31 mouse cellular contexts compared by ENCODE assay signal in the genomic region with DNA sequence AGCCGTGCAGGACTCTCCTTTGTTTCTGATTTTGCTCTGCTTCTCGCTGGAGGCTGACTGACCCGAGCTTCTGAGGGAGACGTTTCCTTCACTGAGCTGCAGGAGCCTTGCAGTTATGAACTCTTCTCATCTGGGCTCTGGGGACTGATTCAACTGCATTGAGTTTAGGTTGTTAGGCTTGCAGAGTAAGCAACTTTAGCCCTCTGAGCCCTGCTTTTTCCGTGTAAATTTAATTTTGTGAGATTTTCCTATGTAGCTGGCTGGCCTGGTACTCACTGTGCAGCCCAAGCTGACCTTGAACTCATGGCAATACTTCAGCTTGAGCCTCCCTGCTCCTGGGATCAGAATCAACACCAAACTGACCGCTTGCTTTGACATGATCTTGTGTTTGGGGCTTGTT. TPM values are rescaled to one million over a fixed set of nuclear protein-coding genes. Genes with fewer than 3 reads are reported as not detected.
DNase-seq lines count a peak whose midpoint lies in the region; ATAC-seq and TF ChIP-seq lines count a peak whose summit lies in the region.
"Had no signal": no experiment of that assay in that cellular context is flagged by ENCODE, and none has a peak within 500 bp of the region (broad histone marks: within the 10 kb centered on the region; RNA-seq: fewer than 3 reads in every experiment).

No protein-coding gene starts in this region.

- no peak overlapping the region for H3K27ac ChIP-seq in hindbrain, postnatal 0 days
- H3K27ac ChIP-seq in hindbrain, embryonic 16.5 days (ENCODE audit: low read depth, low read length) = no peak overlapping the region
- H3K27ac ChIP-seq in neural tube, embryonic 12.5 days = no peak overlapping the region
- H3K27ac ChIP-seq: embryonic facial prominence, embryonic 12.5 days; embryonic facial prominence, embryonic 15.5 days; forebrain, embryonic 12.5 days; heart, adult 2 months; heart, embryonic 10.5 days; heart, embryonic 13.5 days; hindbrain, embryonic 12.5 days had no signal

- peaks cover 6% of the 10 kb centered on the region; the same call in 1 of the 2 replicates for H3K4me1 ChIP-seq in hindbrain, postnatal 0 days (ENCODE audit: insufficient read depth, low read length)
- H3K4me1 ChIP-seq in hindbrain, embryonic 16.5 days (ENCODE audit: control insufficient read depth, insufficient read depth, low read depth, low read length) = peaks cover 14% of the 10 kb centered on the region
- peaks cover 10% of the 10 kb centered on the region; the same call in 1 of the 2 replicates for H3K4me1 ChIP-seq in neural tube, embryonic 12.5 days
- H3K4me1 ChIP-seq: embryonic facial prominence, embryonic 12.5 days; heart, embryonic 10.5 days; heart, embryonic 13.5 days had no signal

- H3K9ac ChIP-seq in hindbrain, postnatal 0 days (replicated peaks; ENCODE audit: low read length) = no peak overlapping the region
- H3K9ac ChIP-seq in hindbrain, embryonic 16.5 days (ENCODE audit: low read depth, low read length) = no peak overlapping the region
- no peak overlapping the region for H3K9ac ChIP-seq in neural tube, embryonic 12.5 days
- H3K9ac ChIP-seq: embryonic facial prominence, embryonic 12.5 days; embryonic facial prominence, embryonic 15.5 days; forebrain, embryonic 12.5 days; heart, embryonic 13.5 days; hindbrain, embryonic 12.5 days had no signal

- TF ChIP-seq CTCF in hindbrain, postnatal 0 days (IDR thresholded peaks at IDR 0.05; ENCODE audit: low read depth) = no peak

- H3K4me2 ChIP-seq in hindbrain, postnatal 0 days (ENCODE audit: low read depth, low read length) = 0 out of 2 replicates have a peak overlapping the region, but pooled peaks have one; percentile 19
- H3K4me2 ChIP-seq in hindbrain, embryonic 16.5 days (ENCODE audit: low read length) = no peak overlapping the region
- H3K4me2 ChIP-seq in neural tube, embryonic 12.5 days (replicated peaks) = 0 out of 2 replicates have a peak overlapping the region, but pooled peaks have one; percentile 3
- H3K4me2 ChIP-seq: embryonic facial prominence, embryonic 12.5 days; embryonic facial prominence, embryonic 15.5 days; forebrain, embryonic 12.5 days; heart, embryonic 13.5 days; hindbrain, embryonic 12.5 days had no signal

- no peaks in the 10 kb centered on the region for H3K27me3 ChIP-seq in hindbrain, postnatal 0 days (ENCODE audit: insufficient read depth, low read length)
- no peaks in the 10 kb centered on the region for H3K27me3 ChIP-seq in hindbrain, embryonic 16.5 days (replicated peaks; ENCODE audit: control insufficient read depth, insufficient read depth, low read length)
- H3K27me3 ChIP-seq in neural tube, embryonic 12.5 days (replicated peaks) = no peaks in the 10 kb centered on the region
- H3K27me3 ChIP-seq: CH12.LX; embryonic facial prominence, embryonic 12.5 days; embryonic facial prominence, embryonic 15.5 days; forebrain, embryonic 12.5 days; hindbrain, embryonic 12.5 days; Patski had no signal

- H3K36me3 ChIP-seq in hindbrain, postnatal 0 days (ENCODE audit: insufficient read depth, low read length) = no peaks in the 10 kb centered on the region
- no peaks in the 10 kb centered on the region for H3K36me3 ChIP-seq in hindbrain, embryonic 16.5 days (ENCODE audit: control insufficient read depth, insufficient read depth, low read length)
- no peaks in the 10 kb centered on the region for H3K36me3 ChIP-seq in neural tube, embryonic 12.5 days
- H3K36me3 ChIP-seq: embryonic facial prominence, embryonic 12.5 days; embryonic facial prominence, embryonic 15.5 days; forebrain, embryonic 12.5 days; G1E; heart, embryonic 10.5 days; heart, embryonic 13.5 days; hindbrain, embryonic 12.5 days had no signal

- peak; percentile 13 for DNase-seq in adrenal gland, adult 2 months
- DNase-seq in adrenal gland, postnatal 10 days = no peak
- DNase-seq in hindbrain, postnatal 0 days (ENCODE audit: low spot score) = no peak
- no peak for DNase-seq in neural tube, embryonic 10.5 days (ENCODE audit: extremely low spot score, low spot score)
- DNase-seq: adrenal gland, postnatal 14 days; B cell, adult 2 months; cerebellum, adult 11 months; cerebellum, adult 2 months; cerebellum, adult 9-11 months; cerebellum, postnatal 25 days; gastrocnemius, postnatal 10 days; gastrocnemius, postnatal 36 days; heart, adult 2 months; heart, postnatal 14 days; heart, postnatal 4 days had no signal

- no peak overlapping the region for H3K4me3 ChIP-seq in hindbrain, postnatal 0 days (ENCODE audit: low read length)
- H3K4me3 ChIP-seq in hindbrain, embryonic 16.5 days (ENCODE audit: low read length) = no peak overlapping the region
- H3K4me3 ChIP-seq in neural tube, embryonic 12.5 days = no peak overlapping the region
- H3K4me3 ChIP-seq: embryonic facial prominence, embryonic 12.5 days; embryonic facial prominence, embryonic 15.5 days; forebrain, embryonic 12.5 days; heart, adult 2 months; heart, embryonic 10.5 days; heart, embryonic 13.5 days; hindbrain, embryonic 12.5 days had no signal

- no peaks in the 10 kb centered on the region for H3K9me3 ChIP-seq in hindbrain, postnatal 0 days (ENCODE audit: low read length)
- H3K9me3 ChIP-seq in hindbrain, embryonic 16.5 days (ENCODE audit: control insufficient read depth, low read length) = no peaks in the 10 kb centered on the region
- H3K9me3 ChIP-seq in neural tube, embryonic 12.5 days = no peaks in the 10 kb centered on the region
- H3K9me3 ChIP-seq: embryonic facial prominence, embryonic 12.5 days; embryonic facial prominence, embryonic 15.5 days; forebrain, embryonic 12.5 days; G1E; heart, embryonic 10.5 days; heart, embryonic 13.5 days; hindbrain, embryonic 12.5 days had no signal

- 23% methylated on average over 6 of the region's 6 CpGs for WGBS in hindbrain, postnatal 0 days
- WGBS in hindbrain, embryonic 16.5 days = 40% methylated on average over 6 of the region's 6 CpGs
- 43% methylated on average over 6 of the region's 6 CpGs for WGBS in neural tube, embryonic 12.5 days

- ATAC-seq in hindbrain, postnatal 0 days = no peak
- no peak for ATAC-seq in hindbrain, embryonic 16.5 days
- ATAC-seq in neural tube, embryonic 12.5 days (ENCODE audit: low FRiP score, low read depth) = no peak
- ATAC-seq: forebrain, embryonic 16.5 days; intestine, postnatal 0 days; Patski had no signal

RNA-seq across cellular contexts. Expression of a gene that starts 4.9 kb away (rescaled TPM):
- under 1 TPM in 1 of 2 experiments, not detected in 1; 0.28 TPM for total RNA-seq in adrenal gland, adult 2 months (2021)
- polyA plus RNA-seq in adrenal gland, adult 2 months (2012; rRNA removed) = 1.3 and 1.5 TPM in 2 replicates
- under 1 TPM; 0.45 to 0.57 TPM for total RNA-seq in adrenal gland, postnatal 10 days (2021)
- 1.2 and 4.2 TPM in 2 replicates for total RNA-seq in hindbrain, postnatal 0 days (2014; rRNA removed)
- polyA plus RNA-seq in hindbrain, postnatal 0 days (2015; fragmentation: Nextera tagmentation; extraction: Ambion mirVana) = 10.0 and 11.6 TPM in 2 replicates
- 6.9 and 7.2 TPM in 2 replicates for polyA plus RNA-seq in hindbrain, embryonic 16.5 days (2015; fragmentation: Nextera tagmentation; extraction: Ambion mirVana)
- polyA plus RNA-seq in neural tube, embryonic 12.5 days (2016; fragmentation: Nextera tagmentation; extraction: Ambion mirVana) = 8.1 and 9.2 TPM in 2 replicates
- total RNA-seq: adrenal gland, postnatal 14 days; common myeloid progenitor, adult 5-6 weeks; G1E; gastrocnemius, adult 18-20 months; gastrocnemius, postnatal 36 days; granulocyte monocyte progenitor cell, adult 5-6 weeks; heart, postnatal 14 days had no signal
- polyA plus RNA-seq: G1E had no signal

RNA-seq across cellular contexts. Expression of a gene that starts 5.7 kb away (rescaled TPM):
- total RNA-seq in adrenal gland, adult 2 months (2021) = 10 to 100 TPM in 1 of 2 experiments, 1 to 10 TPM in 1; 7.6 to 11.8 TPM
- polyA plus RNA-seq in adrenal gland, adult 2 months (2012; rRNA removed) = 5.7 and 6.2 TPM in 2 replicates
- 1 to 10 TPM; 7.0 to 8.4 TPM for total RNA-seq in adrenal gland, postnatal 10 days (2021)
- total RNA-seq in hindbrain, postnatal 0 days (2014; rRNA removed) = 123 and 128 TPM in 2 replicates
- polyA plus RNA-seq in hindbrain, postnatal 0 days (2015; fragmentation: Nextera tagmentation; extraction: Ambion mirVana) = 16.4 and 16.8 TPM in 2 replicates
- polyA plus RNA-seq in hindbrain, embryonic 16.5 days (2015; fragmentation: Nextera tagmentation; extraction: Ambion mirVana) = 16.2 and 16.5 TPM in 2 replicates
- 16.3 and 20.2 TPM in 2 replicates for polyA plus RNA-seq in neural tube, embryonic 12.5 days (2016; fragmentation: Nextera tagmentation; extraction: Ambion mirVana)
- polyA plus RNA-seq: G1E had no signal
